Comparison of ENCODE assay signal across 8 mouse cellular contexts in the genomic region with DNA sequence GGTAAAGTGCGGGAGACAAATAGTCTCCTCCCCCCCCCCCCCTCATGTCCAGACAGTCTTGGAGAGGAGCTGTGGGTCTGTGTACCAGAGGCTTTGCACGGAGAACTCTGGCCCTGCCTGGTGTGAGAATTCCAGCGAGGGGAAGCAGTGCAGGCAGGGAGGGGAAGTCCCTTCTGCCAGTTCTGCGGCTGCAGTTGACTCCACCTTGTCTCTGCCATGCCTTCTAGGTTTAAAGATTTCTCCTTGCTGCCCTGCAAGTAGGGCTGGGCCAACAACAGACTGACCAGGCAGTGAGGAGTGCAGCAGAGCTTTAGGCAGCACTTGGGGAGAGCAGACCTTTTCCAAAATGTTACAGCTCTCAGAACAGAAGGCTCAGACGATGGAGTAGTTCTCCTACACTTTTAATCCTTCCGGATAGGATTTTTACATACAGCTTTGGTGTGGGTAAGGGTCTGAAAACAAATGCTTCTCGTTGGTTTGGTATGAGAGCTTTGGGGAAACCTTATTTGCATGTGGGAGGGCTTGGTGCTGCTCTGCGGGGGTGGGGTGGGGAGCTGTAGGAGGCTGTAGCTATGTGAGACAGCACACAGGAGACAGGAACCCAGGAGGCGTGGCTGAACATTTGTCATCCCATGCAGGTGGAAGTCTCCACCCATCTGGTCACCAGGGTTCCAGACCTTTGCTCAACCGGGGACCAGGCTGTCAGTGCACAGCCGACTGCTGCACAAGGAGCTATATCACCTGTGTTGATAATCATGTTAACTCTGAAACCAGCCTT.
DNase-seq lines count a peak whose midpoint lies in the region; ATAC-seq and TF ChIP-seq lines count a peak whose summit lies in the region.

No protein-coding gene starts in this region.

- ATAC-seq in heart, embryonic 15.5 days (replicated peaks; ENCODE audit: insufficient number of reproducible peaks, insufficient read depth, low FRiP score, low read depth) = peak; percentile 60
- peak; percentile 74 to 81 for ATAC-seq in hematopoietic stem cell, adult 5-6 weeks (replicated peaks in 1 of 2; ENCODE audit: insufficient read depth in 1 of 2, low FRiP score in 2 of 2, low TSS enrichment in 1 of 2, low read depth in 1 of 2, poor library complexity in 2 of 2, severe bottlenecking in 2 of 2)
- peak; percentile 62 for ATAC-seq in midbrain, embryonic 12.5 days (ENCODE audit: low FRiP score, low read depth)

- in situ Hi-C loops in ES-E14 (cut with MboI; ENCODE audit: low sequenced_read_pairs in 2 of 2, unreplicated experiment in 2 of 2) = no loop called here

- H3K9me3 ChIP-seq in heart, embryonic 15.5 days (replicated peaks) = no peaks in the 10 kb centered on the region
- no peaks in the 10 kb centered on the region; the same call in 1 of the 2 replicates for H3K9me3 ChIP-seq in ES-E14 (ENCODE audit: control insufficient read depth, insufficient read depth, low read depth, low read length)
- H3K9me3 ChIP-seq in midbrain, embryonic 12.5 days = no peaks in the 10 kb centered on the region

- peaks cover 7% of the 10 kb centered on the region for H3K4me1 ChIP-seq in heart, embryonic 15.5 days (replicated peaks)
- no peaks in the 10 kb centered on the region for H3K4me1 ChIP-seq in ES-E14 (ENCODE audit: control insufficient read depth in 2 of 2, insufficient read depth in 2 of 2, low read length in 2 of 2, poor library complexity in 1 of 2)
- H3K4me1 ChIP-seq in midbrain, embryonic 12.5 days = peaks cover 8% of the 10 kb centered on the region; the same call in 1 of the 2 replicates

- peak overlapping the region; percentile 24 for H3K4me3 ChIP-seq in heart, embryonic 15.5 days
- peak overlapping the region; percentile 10 to 47; a peak in 3 of 4 replicates for H3K4me3 ChIP-seq in ES-E14 (ENCODE audit: insufficient read depth in 1 of 2, low read depth in 1 of 2, low read length in 2 of 2, poor library complexity in 1 of 2, severe bottlenecking in 1 of 2)
- no peak overlapping the region for H3K4me3 ChIP-seq in midbrain, embryonic 12.5 days

- DNase-seq in heart, postnatal 4 days = no peak
- peak; percentile 15 for DNase-seq in ES-E14 (ENCODE audit: low read depth, low spot score)
- DNase-seq in c-Kit-positive CD71-positive TER-119-positive erythroid progenitor cells, embryonic 14.5 days (ENCODE audit: low spot score) = no peak
- DNase-seq in T-cell, adult 2 months (ENCODE audit: low spot score) = no peak
- no peak for DNase-seq in right cerebral cortex, postnatal 4 days

- H3K4me2 ChIP-seq in heart, embryonic 15.5 days = peak overlapping the region; percentile 51
- peak overlapping the region; percentile 15; the same call in 1 of the 2 replicates for H3K4me2 ChIP-seq in midbrain, embryonic 12.5 days (replicated peaks)

- H3K27ac ChIP-seq in heart, embryonic 15.5 days = no peak overlapping the region
- H3K27ac ChIP-seq in ES-E14 (ENCODE audit: insufficient read depth, low read depth, low read length, poor library complexity, severe bottlenecking) = no peak overlapping the region
- H3K27ac ChIP-seq in midbrain, embryonic 12.5 days (replicated peaks) = no peak overlapping the region

- no peak overlapping the region for H3K9ac ChIP-seq in heart, embryonic 15.5 days
- no peak overlapping the region for H3K9ac ChIP-seq in ES-E14 (ENCODE audit: insufficient read depth, low read depth, low read length, poor library complexity, severe bottlenecking)
- no peak overlapping the region for H3K9ac ChIP-seq in midbrain, embryonic 12.5 days (replicated peaks)

- 6% methylated on average over 11 of the region's 11 CpGs for WGBS in heart, embryonic 15.5 days
- 9% methylated on average over 11 of the region's 11 CpGs for WGBS in midbrain, embryonic 12.5 days

- H3K27me3 ChIP-seq in heart, embryonic 15.5 days = no peaks in the 10 kb centered on the region
- no peaks in the 10 kb centered on the region for H3K27me3 ChIP-seq in midbrain, embryonic 12.5 days

- H3K36me3 ChIP-seq in heart, embryonic 15.5 days = no peaks in the 10 kb centered on the region
- no peaks in the 10 kb centered on the region for H3K36me3 ChIP-seq in ES-E14 (ENCODE audit: control insufficient read depth, insufficient read depth, low read length, poor library complexity, severe bottlenecking)
- H3K36me3 ChIP-seq in midbrain, embryonic 12.5 days = no peaks in the 10 kb centered on the region

TF ChIP-seq in ES-E14, 5 proteins besides CTCF, POLR2A, EP300 and RAD21:
- no peak for TF ChIP-seq MAFK (IDR thresholded peaks at IDR 0.05; ENCODE audit: insufficient read depth, low read depth, low read length)
- no peak for TF ChIP-seq ZC3H11A (IDR thresholded peaks at IDR 0.05; ENCODE audit: borderline replicate concordance, low read depth, low read length)
- no peak for TF ChIP-seq ZNF384 (IDR thresholded peaks at IDR 0.05; ENCODE audit: low read depth, low read length)
- TF ChIP-seq CHD2 (IDR thresholded peaks at IDR 0.05; ENCODE audit: low read depth, low read length) = no peak
- TF ChIP-seq HCFC1 (IDR thresholded peaks at IDR 0.05; ENCODE audit: borderline replicate concordance, insufficient read depth, low read length) = no peak
